Mouse (Mus musculus) CH12.LX (cell line): ENCODE measurements around the gene Rnf181. TPM values are rescaled to one million over a fixed set of nuclear protein-coding genes. Genes with fewer than 3 reads are reported as not detected.

ENCODE experiments used
- DNase-seq: peaks from one replicate; pipeline ENCODE4 v3.0.0-alpha.2; 2013; ENCODE audit errors: extremely low read depth
- H3K27ac ChIP-seq: 2 replicates; pipeline ENCODE4 v1.5.1; 2012; ENCODE audit warnings: low read depth, mild to moderate bottlenecking, control low read depth, moderate library complexity; ENCODE audit not compliant: insufficient read depth
- H3K27me3 ChIP-seq: replicated peaks from 2 replicates; pipeline ENCODE3; 2012; ENCODE audit warnings: inconsistent platforms
- H3K36me3 ChIP-seq, 2 experiments: replicated peaks in 1 of 2; 2 replicates each; pipeline versions ENCODE3 to v1.6.1; 2012; ENCODE audit warnings: inconsistent platforms in 1 of 2, low read length in 1 of 2, mild to moderate bottlenecking in 1 of 2, mixed read lengths in 1 of 2, moderate library complexity in 1 of 2; ENCODE audit not compliant: control insufficient read depth in 1 of 2, insufficient read depth in 1 of 2
- H3K4me1 ChIP-seq, 2 experiments: 2 replicates each; pipeline ENCODE4 v1.6.1; 2012; ENCODE audit warnings: inconsistent platforms in 1 of 2, moderate library complexity in 1 of 2; ENCODE audit not compliant: insufficient read depth in 2 of 2, control insufficient read depth in 1 of 2
- H3K4me2 ChIP-seq: 2 replicates; pipeline ENCODE4 v1.6.1; 2012; ENCODE audit warnings: low read depth, mild to moderate bottlenecking, control low read depth; ENCODE audit not compliant: poor library complexity, insufficient read depth, severe bottlenecking
- H3K4me3 ChIP-seq, 3 experiments: fragments of 150-350 bp in 1 of 3; sonication (generic) in 1 of 3; replicated peaks in 1 of 3; 2 replicates each; pipeline versions ENCODE3 to v1.5.1; 2011 to 2012; ENCODE audit warnings: low read depth in 2 of 3, low read length in 2 of 3, mild to moderate bottlenecking in 2 of 3, moderate library complexity in 2 of 3, control low read depth in 1 of 3, improper control_type of control experiment in 1 of 3, inconsistent platforms in 1 of 3, mixed read lengths in 1 of 3; ENCODE audit not compliant: poor library complexity in 1 of 3
- H3K79me2 ChIP-seq: replicated peaks from 2 replicates; pipeline ENCODE4 v1.6.1; 2012; ENCODE audit warnings: mild to moderate bottlenecking, moderate library complexity; ENCODE audit not compliant: control insufficient read depth, poor library complexity, insufficient read depth, severe bottlenecking; ENCODE audit errors: extremely low read depth
- H3K9ac ChIP-seq: 2 replicates; pipeline ENCODE4 v1.6.1; 2012; ENCODE audit warnings: low read depth, mild to moderate bottlenecking, control low read depth, moderate library complexity; ENCODE audit not compliant: insufficient read depth
- H3K9me3 ChIP-seq: replicated peaks from 2 replicates; pipeline ENCODE3; 2012; ENCODE audit warnings: low read length, inconsistent platforms, mixed read lengths
- CHD2 ChIP-seq: IDR thresholded peaks from 2 replicates; pipeline ENCODE4 v1.6.1; 2011; ENCODE audit warnings: low read length, improper control_type of control experiment
- CTCF ChIP-seq, 2 experiments: IDR thresholded peaks in 1 of 2; conservative IDR thresholded peaks in 1 of 2; 2 replicates each; pipeline ENCODE4 v1.5.1; 2011 to 2012; ENCODE audit warnings: low read depth in 2 of 2, low read length in 2 of 2, improper control_type of control experiment in 1 of 2, inconsistent platforms in 1 of 2, mild to moderate bottlenecking in 1 of 2, moderate library complexity in 1 of 2
- E2F4 ChIP-seq: IDR thresholded peaks from 2 replicates; pipeline ENCODE4 v1.6.1; 2011; ENCODE audit warnings: low read depth, low read length, improper control_type of control experiment; ENCODE audit not compliant: insufficient replicate concordance
- EP300 ChIP-seq: IDR thresholded peaks from 2 replicates; pipeline ENCODE4 v1.6.1; 2011; ENCODE audit warnings: low read length, improper control_type of control experiment
- ETS1 ChIP-seq: conservative IDR thresholded peaks from 2 replicates; pipeline ENCODE4 v1.6.1; 2012; ENCODE audit warnings: low read depth, mild to moderate bottlenecking, inconsistent platforms, low read length, improper control_type of control experiment, moderate library complexity
- JUND ChIP-seq: conservative IDR thresholded peaks from 2 replicates; pipeline ENCODE4 v1.6.1; 2011; ENCODE audit warnings: low read depth, low read length, improper control_type of control experiment
- MAFK ChIP-seq: IDR thresholded peaks from 2 replicates; pipeline ENCODE4 v1.6.1; 2011; ENCODE audit warnings: low read length, improper control_type of control experiment; ENCODE audit not compliant: insufficient replicate concordance
- MAZ ChIP-seq: IDR thresholded peaks from 2 replicates; pipeline ENCODE4 v1.6.1; 2012; ENCODE audit warnings: low read depth, mild to moderate bottlenecking, inconsistent platforms, low read length, improper control_type of control experiment, moderate library complexity
- MXI1 ChIP-seq: IDR thresholded peaks from 2 replicates; pipeline ENCODE4 v1.6.1; 2011; ENCODE audit warnings: mild to moderate bottlenecking, low read depth, low read length, improper control_type of control experiment
- PAX5 ChIP-seq: IDR thresholded peaks from 2 replicates; pipeline ENCODE4 v1.6.1; 2012; ENCODE audit warnings: low read length, inconsistent platforms, mixed read lengths
- POLR2AphosphoS2 ChIP-seq: IDR thresholded peaks from 2 replicates; pipeline ENCODE4 v1.6.1; 2011; ENCODE audit warnings: low read depth, low read length, improper control_type of control experiment
- SIN3A ChIP-seq: IDR thresholded peaks from 2 replicates; pipeline ENCODE4 v1.6.1; 2012; ENCODE audit warnings: low read length, improper control_type of control experiment, inconsistent platforms
- SMC3 ChIP-seq: IDR thresholded peaks from 2 replicates; pipeline ENCODE4 v1.6.1; 2011; ENCODE audit warnings: low read depth, low read length, improper control_type of control experiment
- TBP ChIP-seq: conservative IDR thresholded peaks from 2 replicates; pipeline ENCODE4 v1.6.1; 2011; ENCODE audit warnings: low read depth, low read length, improper control_type of control experiment
- UBTF ChIP-seq: IDR thresholded peaks from 2 replicates; pipeline ENCODE4 v1.6.1; 2012; ENCODE audit warnings: low read depth, mild to moderate bottlenecking, inconsistent platforms, low read length, improper control_type of control experiment, moderate library complexity
- ZKSCAN1 ChIP-seq: IDR thresholded peaks from 2 replicates; pipeline ENCODE4 v1.6.1; 2012; ENCODE audit warnings: low read depth, inconsistent platforms, low read length, improper control_type of control experiment, borderline replicate concordance
- dilution Hi-C: fragments of 300-500 bp; cut with MboI; formaldehyde crosslinking; loops from 2 replicates; pipeline ENCODE4 v1.14.3; 2020; ENCODE audit warnings: low sequenced_read_pairs; ENCODE audit not compliant: extremely low pct_unique_long_range_greater_than_20kb, extremely low pct_ligation_motif_present
- in situ Hi-C: fragments of 300-500 bp; cut with MboI; formaldehyde crosslinking; loops from 3 replicates; pipeline ENCODE4 v1.14.3; 2019; ENCODE audit warnings: low sequenced_read_pairs, low pct_ligation_motif_present, low pct_unique_long_range_greater_than_20kb, mixed read lengths
- polyA plus RNA-seq: library from polyadenylated mRNA; unstranded; fragments of >175 nt; gene quantifications from 2 replicates; pipeline ENCODE4 v1.2.1, GENCODE M21; 2012; ENCODE audit warnings: low read depth; ENCODE audit not compliant: insufficient read length
- total RNA-seq, 2 experiments: library from RNA; depleted of rRNA; stranded (reverse); fragments of 300-350 nt in 1 of 2; fragments of >200 nt in 1 of 2; gene quantifications; 2 replicates each; pipeline ENCODE4 v1.2.3; 2012 to 2014

Rnf181 gene
- total and polyA plus RNA-seq, 3 experiments, result 63.2 to 88.7 (median 83.2) TPM

GRCm38 (mm10) chr6:72415964-72416772 lies 49.4 kb upstream of the Rnf181 start:
- TF ChIP-seq SMC3 (no peak), MXI1 (no peak), CHD2 (no peak), POLR2AphosphoS2 (no peak), UBTF (no peak), ZKSCAN1 (no peak), ETS1 (no peak), TBP (no peak), MAFK (no peak), JUND (no peak), EP300 (no peak), MAZ (no peak), SIN3A (no peak), E2F4 (no peak), PAX5 (no peak)
- Histone ChIP-seq H3K9ac (no peak overlapping the region), H3K9me3 (no peaks in the 10 kb centered on the region), H3K79me2 (no peaks in the 10 kb centered on the region; the same call in 1 of the 2 replicates), H3K27me3 (no peaks in the 10 kb centered on the region), H3K27ac (no peak overlapping the region), H3K36me3 (peaks cover 12 to 47% of the 10 kb centered on the region in 2 experiments), H3K4me3 (no peak overlapping the region), H3K4me1 (peaks cover 0 to 21% of the 10 kb centered on the region in 2 experiments; a peak in 2 of 4 replicates), H3K4me2 (no peak overlapping the region)
- dilution Hi-C loops, result no loop called here
- DNase-seq, result no peak
- in situ Hi-C loops, result loop anchor here (25.0 kb wide), 1 partner anchor 421 kb away; no protein-coding TSS in a partner anchor

GRCm38 (mm10) chr6:72415181-72415580 lies 48.4 kb upstream of the Rnf181 start:
- Histone ChIP-seq H3K9ac (peak overlapping the region; percentile 74; the same call in 1 of the 2 replicates), H3K9me3 (no peaks in the 10 kb centered on the region), H3K79me2 (no peaks in the 10 kb centered on the region; the same call in 1 of the 2 replicates), H3K4me2 (peak overlapping the region; percentile 82), H3K27me3 (no peaks in the 10 kb centered on the region), H3K27ac (no peak overlapping the region), H3K4me1 (peaks cover 4 to 24% of the 10 kb centered on the region in 2 experiments; a peak in 3 of 4 replicates), H3K4me3 (peak overlapping the region; percentile 13 to 99 (median 88)), H3K36me3 (peaks cover 12 to 38% of the 10 kb centered on the region in 2 experiments)
- dilution Hi-C loops (no loop called here), in situ Hi-C loops (loop anchor here (25.0 kb wide), 1 partner anchor 422 kb away; no protein-coding TSS in a partner anchor)
- TF ChIP-seq E2F4 (no peak), CTCF (conservative IDR thresholded peaks at IDR 0.05 in 1 of 2, IDR thresholded peaks at IDR 0.05 in 1 of 2; ENCODE audit: low read depth in 2 of 2, low read length in 2 of 2) (peak in 1 of 2 experiments; percentile 38; a peak in 2 of 4 replicates)
- DNase-seq, result peak; percentile 36
